ENCODE assay signal across 16 mouse cellular contexts in genomic region chr7:130119466-130119865, GRCm38 (mm10).
DNase-seq lines count a peak whose midpoint lies in the region; ATAC-seq and TF ChIP-seq lines count a peak whose summit lies in the region.
"Had no signal": no experiment of that assay in that cellular context is flagged by ENCODE, and none has a peak within 500 bp of the region (broad histone marks: within the 10 kb centered on the region; RNA-seq: fewer than 3 reads in every experiment).

No protein-coding gene starts in this region.

- DNase-seq in heart, embryonic 10.5 days (ENCODE audit: low spot score) = no peak
- no peak for DNase-seq in heart, postnatal 25 days (ENCODE audit: low spot score)
- no peak for DNase-seq in kidney, postnatal 0 days (ENCODE audit: low spot score)
- DNase-seq in kidney, postnatal 25 days = no peak
- peak; percentile 73 for DNase-seq in brain, embryonic 18.5 days (ENCODE audit: low read depth, low spot score)
- DNase-seq in embryo, embryonic 10.5 days (ENCODE audit: low spot score) = no peak
- DNase-seq: adrenal gland, adult 2 months; gastrocnemius, postnatal 36 days; heart, adult 2 months; heart, postnatal 36 days; kidney, adult 2 months; lung, embryonic 14.5 days had no signal

- H3K27ac ChIP-seq in heart, embryonic 10.5 days = peak overlapping the region; percentile 22; the same call in 1 of the 2 replicates
- H3K27ac ChIP-seq in kidney, postnatal 0 days = 0 out of 2 replicates have a peak overlapping the region, but pooled peaks have one; percentile 42
- 0 out of 2 replicates have a peak overlapping the region, but pooled peaks have one; percentile 1 for H3K27ac ChIP-seq in hindbrain, embryonic 13.5 days
- H3K27ac ChIP-seq: heart, adult 2 months; liver, embryonic 14.5 days; midbrain, embryonic 12.5 days had no signal

- ATAC-seq in kidney, postnatal 0 days (replicated peaks; ENCODE audit: low FRiP score, low read depth) = no peak
- ATAC-seq in hindbrain, embryonic 13.5 days (ENCODE audit: low FRiP score) = no peak
- no peak for ATAC-seq in inflammation-experienced regulatory T-cells, adult 6 months

- WGBS in heart, embryonic 10.5 days = 60% methylated on average over 6 of the region's 6 CpGs
- WGBS in kidney, postnatal 0 days = 26% methylated on average over 6 of the region's 6 CpGs
- WGBS in hindbrain, embryonic 13.5 days = 54% methylated on average over 6 of the region's 6 CpGs

- no peaks in the 10 kb centered on the region for H3K27me3 ChIP-seq in heart, embryonic 10.5 days (ENCODE audit: insufficient read depth, poor library complexity, severe bottlenecking)
- no peaks in the 10 kb centered on the region for H3K27me3 ChIP-seq in kidney, postnatal 0 days (ENCODE audit: insufficient read depth, low read length)
- H3K27me3 ChIP-seq in hindbrain, embryonic 13.5 days = 0 out of 2 replicates have a peak, but pooled peaks cover 3% of the 10 kb centered on the region

- H3K4me3 ChIP-seq in heart, embryonic 10.5 days = no peak overlapping the region
- H3K4me3 ChIP-seq in kidney, postnatal 0 days (replicated peaks; ENCODE audit: low read depth, low read length) = no peak overlapping the region
- no peak overlapping the region for H3K4me3 ChIP-seq in hindbrain, embryonic 13.5 days
- H3K4me3 ChIP-seq: heart, adult 2 months; midbrain, embryonic 12.5 days had no signal

- peaks cover 18% of the 10 kb centered on the region for H3K4me1 ChIP-seq in heart, embryonic 10.5 days
- 0 out of 2 replicates have a peak, but pooled peaks cover 9% of the 10 kb centered on the region for H3K4me1 ChIP-seq in kidney, postnatal 0 days (replicated peaks; ENCODE audit: insufficient read depth, low read length)
- peaks cover 6% of the 10 kb centered on the region for H3K4me1 ChIP-seq in hindbrain, embryonic 13.5 days (replicated peaks)

- no peaks in the 10 kb centered on the region for H3K36me3 ChIP-seq in heart, embryonic 10.5 days
- no peaks in the 10 kb centered on the region for H3K36me3 ChIP-seq in kidney, postnatal 0 days (ENCODE audit: insufficient read depth, low read length)
- H3K36me3 ChIP-seq in hindbrain, embryonic 13.5 days = no peaks in the 10 kb centered on the region
- H3K36me3 ChIP-seq: midbrain, embryonic 12.5 days had no signal

- intact Hi-C loops in heart, postnatal 25 days (cut with DNase I) = no loop called here

- no peak overlapping the region for H3K4me2 ChIP-seq in kidney, postnatal 0 days (ENCODE audit: low read length)
- no peak overlapping the region for H3K4me2 ChIP-seq in hindbrain, embryonic 13.5 days
- H3K4me2 ChIP-seq: lung, embryonic 14.5 days; midbrain, embryonic 12.5 days had no signal

- H3K9ac ChIP-seq in kidney, postnatal 0 days (ENCODE audit: low read depth, low read length) = no peak overlapping the region
- H3K9ac ChIP-seq in hindbrain, embryonic 13.5 days = no peak overlapping the region
- H3K9ac ChIP-seq: liver, embryonic 14.5 days; lung, embryonic 14.5 days; midbrain, embryonic 12.5 days had no signal

- H3K9me3 ChIP-seq in heart, embryonic 10.5 days = no peaks in the 10 kb centered on the region
- H3K9me3 ChIP-seq in kidney, postnatal 0 days (replicated peaks; ENCODE audit: low read length) = no peaks in the 10 kb centered on the region
- H3K9me3 ChIP-seq in hindbrain, embryonic 13.5 days = no peaks in the 10 kb centered on the region
- H3K9me3 ChIP-seq: midbrain, embryonic 12.5 days had no signal

- TF ChIP-seq CTCF in kidney, postnatal 0 days (IDR thresholded peaks at IDR 0.05; ENCODE audit: low read depth) = no peak
